Mouse (Mus musculus): ENCODE results near the gene B2m. TPM values are rescaled to one million over a fixed set of nuclear protein-coding genes. Genes with fewer than 3 reads are reported as not detected.

Gene B2m
- polyA plus RNA-seq, 1 experiment from 2014 or later, result 13,911 TPM

- Histone ChIP-seq H3K79me2 (ENCODE audit: inconsistent target) (no peaks in the 10 kb centered on the region), H3K27ac (no peak overlapping the region), H3K4me3 (ENCODE audit: inconsistent target) (no peak overlapping the region), H3K36me3 (ENCODE audit: inconsistent target) (no peaks in the 10 kb centered on the region)
- WGBS (ENCODE audit: missing documents), result 91% methylated on average over 2 of the region's 2 CpGs
Observed at GRCm38 (mm10) chr2:122140815-122141214, 6.7 kb upstream of the B2m start.

GRCm38 (mm10) chr2:122141332-122141967 lies 6.0 kb upstream of the B2m start:
- no peak overlapping the region for H3K4me3 ChIP-seq (ENCODE audit: inconsistent target)

DNA sequence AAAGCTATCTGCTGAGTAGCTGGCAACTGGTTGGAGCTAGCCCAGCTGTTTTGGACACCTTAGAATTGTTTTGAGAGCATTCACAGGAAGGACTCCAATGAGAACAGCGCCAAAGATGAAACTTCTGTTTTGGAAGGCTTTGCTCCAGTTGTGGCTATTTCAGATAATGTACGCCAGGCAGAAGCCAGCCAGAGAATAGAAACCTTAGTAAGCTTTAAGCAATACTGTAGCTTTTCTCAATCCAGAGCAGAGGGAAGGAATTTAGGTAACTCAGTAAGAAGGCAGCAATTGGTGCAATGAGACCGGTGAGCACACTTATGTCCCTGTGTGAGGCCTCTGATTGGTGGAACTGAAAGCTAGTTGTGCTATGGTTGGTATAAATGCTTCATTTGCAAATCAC lies 4.4 kb upstream of the B2m start:
- 91% methylated on average over 3 of the region's 3 CpGs for WGBS (ENCODE audit: missing documents)
- Histone ChIP-seq H3K27ac (no peak overlapping the region), H3K36me3 (ENCODE audit: inconsistent target) (no peaks in the 10 kb centered on the region), H3K79me2 (ENCODE audit: inconsistent target) (peaks cover 8% of the 10 kb centered on the region), H3K4me3 (ENCODE audit: inconsistent target) (no peak overlapping the region)

More at GRCm38 (mm10) chr2:122141332-122141967, 6.0 kb upstream of the B2m start:
- 83% methylated on average over 5 of the region's 5 CpGs for WGBS (ENCODE audit: missing documents)
- Histone ChIP-seq H3K36me3 (ENCODE audit: inconsistent target) (no peaks in the 10 kb centered on the region), H3K27ac (no peak overlapping the region), H3K79me2 (ENCODE audit: inconsistent target) (no peaks in the 10 kb centered on the region)

GRCm38 (mm10) chr2:122145756-122146155 lies 1.7 kb upstream of the B2m start:
- Histone ChIP-seq H3K4me3 (ENCODE audit: inconsistent target) (no peak overlapping the region), H3K36me3 (ENCODE audit: inconsistent target) (peaks cover 12% of the 10 kb centered on the region; the same call in 1 of the 2 replicates), H3K27ac (peak overlapping the region; percentile 97), H3K79me2 (ENCODE audit: inconsistent target) (peaks cover 34% of the 10 kb centered on the region)
- WGBS (ENCODE audit: missing documents), result 22% methylated on average over 4 of the region's 4 CpGs

DNA sequence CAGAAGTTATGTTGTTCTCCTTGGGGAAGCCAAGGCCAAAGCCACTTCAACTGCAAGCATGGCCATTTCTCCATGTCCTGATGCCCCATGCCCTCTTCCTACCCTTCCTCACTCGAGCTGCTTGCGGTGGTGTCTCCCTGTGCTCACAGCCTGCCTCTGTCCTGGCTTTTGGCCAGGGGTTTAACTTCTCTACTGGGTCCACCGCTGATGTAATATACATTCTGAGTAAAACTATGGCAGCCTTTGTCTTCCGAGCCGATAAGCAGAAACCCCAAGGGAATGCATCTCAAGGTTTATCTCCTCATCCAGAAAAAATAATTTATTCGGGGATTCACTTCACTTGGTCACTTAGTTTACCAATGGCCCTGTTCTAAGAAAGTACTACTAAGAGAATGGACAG lies 799 bp upstream of the B2m start:
- Histone ChIP-seq H3K4me3 (ENCODE audit: inconsistent target) (peak overlapping the region; percentile 95; the same call in 1 of the 2 replicates), H3K36me3 (ENCODE audit: inconsistent target) (peaks cover 21% of the 10 kb centered on the region), H3K27ac (peak overlapping the region; percentile 97), H3K79me2 (ENCODE audit: inconsistent target) (peaks cover 43% of the 10 kb centered on the region)
- 17% methylated on average over 6 of the region's 6 CpGs for WGBS (ENCODE audit: missing documents)

DNA sequence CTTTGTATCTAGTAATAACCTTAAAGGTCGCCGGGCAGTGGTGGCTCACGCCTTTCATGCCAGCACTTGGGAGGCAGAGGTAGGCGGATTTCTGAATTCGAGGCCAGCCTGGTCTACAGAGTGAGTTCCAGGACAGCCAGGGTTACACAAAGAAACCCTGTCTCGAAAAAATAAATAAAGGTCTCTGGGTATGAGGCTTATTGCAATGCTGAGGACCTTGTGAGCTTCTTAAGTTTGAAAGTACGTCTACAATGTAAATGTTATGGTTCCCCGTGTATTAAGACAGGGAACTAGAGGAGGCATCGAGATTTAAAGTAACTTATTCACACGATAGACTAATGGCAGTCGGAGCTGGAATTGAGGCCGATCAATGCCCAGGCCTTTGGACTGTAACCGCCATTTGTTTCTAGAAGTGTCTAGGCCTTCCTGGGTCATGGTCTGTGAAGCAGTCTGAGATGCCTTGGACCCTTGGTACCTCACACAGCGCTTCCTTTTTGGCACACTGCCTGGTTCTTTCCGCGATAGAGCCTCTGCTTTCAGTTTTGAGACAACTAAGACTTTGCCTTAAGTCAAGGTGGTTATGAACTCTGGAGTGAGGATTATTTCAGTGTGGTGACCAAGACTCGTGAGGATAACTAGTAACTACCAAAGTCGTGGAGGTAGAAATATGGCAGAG lies 894 bp downstream of the B2m start:
- WGBS (ENCODE audit: missing documents), result 0% methylated on average over 18 of the region's 18 CpGs

GRCm38 (mm10) chr2:122149316-122149715 lies 1.8 kb downstream of the B2m start:
- Histone ChIP-seq H3K79me2 (ENCODE audit: inconsistent target) (peaks cover 63% of the 10 kb centered on the region), H3K36me3 (ENCODE audit: inconsistent target) (peaks cover 43% of the 10 kb centered on the region), H3K27ac (peak overlapping the region; percentile 97), H3K4me3 (ENCODE audit: inconsistent target) (peak overlapping the region; percentile 95)
- 14% methylated on average over 6 of the region's 6 CpGs for WGBS (ENCODE audit: missing documents)

More for the DNA sequence above, 894 bp downstream of the B2m start:
- peak overlapping the region; percentile 95 for H3K4me3 ChIP-seq (ENCODE audit: inconsistent target)
- peaks cover 38% of the 10 kb centered on the region for H3K36me3 ChIP-seq (ENCODE audit: inconsistent target)
- H3K27ac ChIP-seq, result peak overlapping the region; percentile 97
- peaks cover 60% of the 10 kb centered on the region for H3K79me2 ChIP-seq (ENCODE audit: inconsistent target)

DNA sequence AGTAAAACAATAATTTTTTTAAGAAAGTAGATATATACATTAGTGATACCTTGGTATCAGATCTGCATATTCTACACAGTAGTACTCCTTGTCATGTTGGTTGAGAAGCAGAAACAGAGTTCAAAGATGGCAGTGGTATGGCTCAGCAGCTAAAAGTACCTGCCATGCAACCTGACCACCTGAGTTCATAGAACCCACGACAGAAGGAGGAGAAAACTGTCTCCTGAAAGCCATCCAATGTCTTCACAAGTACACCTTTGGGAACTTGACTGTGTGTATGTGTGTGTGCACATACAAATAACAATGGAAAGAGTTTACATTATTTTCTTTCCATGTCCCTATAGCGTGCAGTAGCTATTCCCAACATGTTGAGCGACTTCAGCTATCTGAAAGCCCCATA lies 2.2 kb downstream of the B2m start:
- Histone ChIP-seq H3K36me3 (ENCODE audit: inconsistent target) (peaks cover 45% of the 10 kb centered on the region), H3K27ac (peak overlapping the region; percentile 97; the same call in 1 of the 2 replicates), H3K79me2 (ENCODE audit: inconsistent target) (peaks cover 63% of the 10 kb centered on the region), H3K4me3 (ENCODE audit: inconsistent target) (peak overlapping the region; percentile 95)
- 13% methylated on average over 3 of the region's 3 CpGs for WGBS (ENCODE audit: missing documents)

- peak overlapping the region; percentile 95 for H3K4me3 ChIP-seq (ENCODE audit: inconsistent target)
Observed at GRCm38 (mm10) chr2:122151221-122151620, 3.7 kb downstream of the B2m start.

DNA sequence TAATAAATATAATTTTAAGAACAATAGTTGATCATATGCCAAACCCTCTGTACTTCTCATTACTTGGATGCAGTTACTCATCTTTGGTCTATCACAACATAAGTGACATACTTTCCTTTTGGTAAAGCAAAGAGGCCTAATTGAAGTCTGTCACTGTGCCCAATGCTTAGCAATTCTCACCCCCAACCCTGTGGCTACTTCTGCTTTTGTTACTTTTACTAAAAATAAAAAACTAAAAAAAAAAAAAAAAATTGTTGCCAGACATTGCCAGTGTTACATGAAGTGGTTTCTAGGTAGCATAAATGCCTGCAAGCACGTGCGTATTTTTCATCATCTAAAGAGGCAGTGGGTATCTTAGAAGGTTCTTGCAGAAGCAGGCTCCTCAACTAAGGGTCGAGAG lies 5.4 kb downstream of the B2m start:
- Histone ChIP-seq H3K36me3 (ENCODE audit: inconsistent target) (peaks cover 49% of the 10 kb centered on the region), H3K27ac (peak overlapping the region; percentile 40), H3K79me2 (ENCODE audit: inconsistent target) (peaks cover 58% of the 10 kb centered on the region), H3K4me3 (ENCODE audit: inconsistent target) (no peak overlapping the region)
- 26% methylated on average over 3 of the region's 3 CpGs for WGBS (ENCODE audit: missing documents)

More at GRCm38 (mm10) chr2:122151221-122151620, 3.7 kb downstream of the B2m start:
- Histone ChIP-seq H3K27ac (0 out of 2 replicates have a peak overlapping the region, but pooled peaks have one; percentile 4), H3K79me2 (ENCODE audit: inconsistent target) (peaks cover 63% of the 10 kb centered on the region), H3K36me3 (ENCODE audit: inconsistent target) (peaks cover 49% of the 10 kb centered on the region)
- WGBS (ENCODE audit: missing documents), result 75% methylated on average over 1 of the region's 1 CpGs

- H3K36me3 ChIP-seq (ENCODE audit: inconsistent target), result peaks cover 49% of the 10 kb centered on the region
- peak overlapping the region; percentile 40 for H3K27ac ChIP-seq
- 7% methylated on average over 3 of the region's 7 CpGs for WGBS (ENCODE audit: missing documents)
- H3K4me3 ChIP-seq (ENCODE audit: inconsistent target), result no peak overlapping the region
- H3K79me2 ChIP-seq (ENCODE audit: inconsistent target), result peaks cover 48% of the 10 kb centered on the region
Observed at GRCm38 (mm10) chr2:122153681-122154365, 6.3 kb downstream of the B2m start.

DNA sequence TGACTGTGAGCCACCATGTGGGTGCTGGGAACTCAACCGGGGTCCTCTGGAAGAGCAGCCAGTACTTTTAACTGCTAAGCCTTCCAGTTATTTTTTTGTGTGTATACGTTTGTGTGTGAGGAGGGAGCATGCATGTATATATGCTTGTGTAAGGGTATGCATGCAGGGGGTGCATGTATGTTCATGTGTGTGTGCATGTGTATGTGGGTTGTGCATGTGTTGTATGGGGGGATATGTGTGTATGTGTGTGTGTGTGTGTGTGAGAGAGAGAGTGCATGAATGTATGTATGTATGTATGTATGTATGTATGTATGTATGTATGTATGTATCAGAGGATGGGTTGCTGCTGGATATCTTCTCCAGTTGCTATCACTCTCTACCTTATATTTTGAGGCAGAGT lies 7.0 kb downstream of the B2m start:
- 88% methylated on average over 2 of the region's 2 CpGs for WGBS (ENCODE audit: missing documents)
- H3K79me2 ChIP-seq (ENCODE audit: inconsistent target), result peaks cover 42% of the 10 kb centered on the region
- H3K4me3 ChIP-seq (ENCODE audit: inconsistent target), result no peak overlapping the region
- H3K27ac ChIP-seq, result no peak overlapping the region
- H3K36me3 ChIP-seq (ENCODE audit: inconsistent target), result peaks cover 49% of the 10 kb centered on the region

- peaks cover 34% of the 10 kb centered on the region for H3K79me2 ChIP-seq (ENCODE audit: inconsistent target)
- 74% methylated on average over 2 of the region's 2 CpGs for WGBS (ENCODE audit: missing documents)
- peaks cover 42% of the 10 kb centered on the region for H3K36me3 ChIP-seq (ENCODE audit: inconsistent target)
- H3K4me3 ChIP-seq (ENCODE audit: inconsistent target), result no peak overlapping the region
- peak overlapping the region; percentile 27; the same call in 1 of the 2 replicates for H3K27ac ChIP-seq
Observed at GRCm38 (mm10) chr2:122155292-122155691, 7.8 kb downstream of the B2m start.

DNA sequence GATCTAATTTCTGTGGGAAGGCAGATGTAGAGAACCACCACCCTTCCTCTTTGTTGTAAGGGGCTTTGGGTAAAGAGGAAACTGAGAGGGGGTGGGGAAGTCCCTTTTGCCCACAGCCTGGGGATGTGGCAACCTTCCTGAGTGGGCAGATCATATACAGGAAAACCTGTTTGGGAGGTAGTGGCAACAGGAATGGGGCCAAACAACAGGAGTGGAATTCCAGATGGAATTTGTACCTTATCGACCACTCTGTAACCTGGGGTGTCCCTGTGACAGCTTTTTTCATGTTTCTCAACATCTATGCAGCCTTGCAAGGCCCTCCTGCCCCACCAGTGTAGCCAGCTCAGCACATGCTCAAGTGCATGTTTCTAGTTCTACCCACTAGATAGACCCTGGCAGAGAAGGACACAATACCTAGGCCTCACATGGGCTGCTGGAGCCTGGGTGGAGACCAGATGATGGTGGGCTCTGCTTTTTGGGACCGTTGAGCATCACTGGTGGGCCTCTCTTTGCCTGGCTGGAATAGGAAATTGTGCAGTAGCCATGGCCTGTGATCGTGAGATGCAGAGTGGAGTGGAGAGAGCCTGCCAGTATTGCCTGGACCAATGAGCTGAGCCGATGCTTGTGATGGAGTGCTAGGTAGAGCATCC lies 8.7 kb downstream of the B2m start:
- 63% methylated on average over 4 of the region's 4 CpGs for WGBS (ENCODE audit: missing documents)
- peaks cover 25% of the 10 kb centered on the region for H3K79me2 ChIP-seq (ENCODE audit: inconsistent target)
- peak overlapping the region; percentile 1; the same call in 1 of the 2 replicates for H3K27ac ChIP-seq
- no peak overlapping the region for H3K4me3 ChIP-seq (ENCODE audit: inconsistent target)
- peaks cover 33% of the 10 kb centered on the region for H3K36me3 ChIP-seq (ENCODE audit: inconsistent target)

Data from macrophage (primary cell).